Mouse (Mus musculus): ENCODE measurements around the gene Gm10912. TPM values are rescaled to one million over a fixed set of nuclear protein-coding genes. Genes with fewer than 3 reads are reported as not detected.
A peak's percentile ranks its signal among the peaks of the same experiment; 100 is the strongest.
"Not testable (repeated sequence)": the region's sequence is repeated elsewhere in the genome, so short reads cannot be mapped to it uniquely, and the experiment has no call there.

The Gm10912 gene
- under 1 TPM in 1 of 2 experiments, not detected in 1; 0.25 TPM for total RNA-seq (2021)

- DNase-seq (ENCODE audit: low spot score); intact Hi-C loops (cut with DNase I): not testable (repeated sequence)
Measured at GRCm38 (mm10) chr2:104065526-104065925, at the start of gene Gm10912. Gene Gm10912 (plus strand): TSS chr2:104065826.

- intact Hi-C loops (cut with DNase I) = no loop called here
- no peak for DNase-seq (ENCODE audit: low spot score)
Measured at GRCm38 (mm10) chr2:104023096-104023495, 42.5 kb upstream of the Gm10912 start.

GRCm38 (mm10) chr2:104024656-104025055 lies 41.0 kb upstream of the Gm10912 start:
- intact Hi-C loops (cut with DNase I) = no loop called here
- DNase-seq (ENCODE audit: low spot score) = no peak

GRCm38 (mm10) chr2:104027458-104028138 lies 38.0 kb upstream of the Gm10912 start, which contains the start of gene Fbxo3:
Gene Fbxo3 (plus strand): TSS chr2:104027721.
- intact Hi-C loops (cut with DNase I) = no loop called here

GRCm38 (mm10) chr2:104028139-104028723 lies 37.4 kb upstream of the Gm10912 start, which contains the start of gene 4931422A03Rik:
Gene 4931422A03Rik (minus strand): TSS chr2:104028361.
- no peak for DNase-seq (ENCODE audit: low spot score)
- intact Hi-C loops (cut with DNase I) = no loop called here

More at GRCm38 (mm10) chr2:104027458-104028138, 38.0 kb upstream of the Gm10912 start, which contains the start of gene Fbxo3:
- DNase-seq (ENCODE audit: low spot score) = peak; percentile 75

GRCm38 (mm10) chr2:104029074-104029473 lies 36.6 kb upstream of the Gm10912 start:
- DNase-seq (ENCODE audit: low spot score) = no peak

DNA sequence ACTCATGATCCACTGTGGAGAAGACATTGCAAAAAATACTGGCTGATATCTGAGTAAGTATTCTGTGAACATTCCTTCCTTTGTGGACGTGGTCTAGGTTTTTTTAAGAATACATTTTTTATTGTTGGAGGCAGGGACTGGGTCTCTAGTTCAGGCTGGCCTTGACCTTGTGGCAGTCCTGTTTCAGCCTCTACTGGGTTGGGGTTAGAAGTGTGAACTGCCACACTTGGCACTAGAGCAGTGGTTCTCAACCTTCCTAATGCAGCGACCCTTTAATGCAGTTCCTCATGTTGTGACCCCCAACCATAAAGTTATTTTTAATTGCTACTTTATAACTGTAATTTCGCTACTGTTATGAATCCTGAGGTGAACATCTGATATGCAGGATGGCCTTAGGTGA lies 35.2 kb upstream of the Gm10912 start:
- intact Hi-C loops (cut with DNase I) = loop anchor here (10.0 kb wide), 2 partner anchors 64 to 464 kb away; partner anchors contain the start of genes Cd59a and Hipk3
- DNase-seq (ENCODE audit: low spot score) = no peak

More at GRCm38 (mm10) chr2:104029074-104029473, 36.6 kb upstream of the Gm10912 start:
- intact Hi-C loops (cut with DNase I) = no loop called here

- no peak for DNase-seq (ENCODE audit: low spot score)
- intact Hi-C loops (cut with DNase I) = loop anchor here (10.0 kb wide), 2 partner anchors 63 to 463 kb away; partner anchors contain the start of genes Cd59a and Hipk3
Measured at GRCm38 (mm10) chr2:104032056-104032455, 33.6 kb upstream of the Gm10912 start.

GRCm38 (mm10) chr2:104034832-104035472 lies 30.7 kb upstream of the Gm10912 start:
- peak; percentile 14 for DNase-seq (ENCODE audit: low spot score)
- intact Hi-C loops (cut with DNase I) = loop anchor here (10.0 kb wide), 2 partner anchors 60 to 460 kb away; partner anchors contain the start of genes Cd59a and Hipk3

DNA sequence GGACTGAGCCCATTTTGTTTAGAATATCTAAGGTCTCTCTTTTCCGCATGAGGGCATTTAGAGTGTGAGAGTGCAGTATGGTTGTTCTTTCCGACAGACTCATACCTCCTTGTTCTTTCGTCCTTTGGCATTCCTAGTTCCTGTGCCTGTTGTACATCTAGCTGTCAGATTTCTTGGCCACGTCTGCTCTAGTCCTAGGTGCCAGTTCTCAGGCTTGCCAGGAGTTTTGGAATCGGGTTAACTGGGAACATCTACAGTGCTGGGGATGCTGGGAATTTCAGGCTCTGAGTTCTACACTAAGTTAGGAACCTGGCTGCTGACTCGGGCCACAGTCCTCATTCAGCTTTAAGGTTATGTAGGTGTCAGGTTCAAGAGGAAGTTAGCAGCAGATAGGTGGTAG lies 30.0 kb upstream of the Gm10912 start:
- intact Hi-C loops (cut with DNase I) = loop anchor here (10.0 kb wide), 2 partner anchors 59 to 459 kb away; partner anchors contain the start of genes Cd59a and Hipk3
- DNase-seq (ENCODE audit: low spot score) = peak; percentile 5

GRCm38 (mm10) chr2:104036316-104036715 lies 29.3 kb upstream of the Gm10912 start:
- no peak for DNase-seq (ENCODE audit: low spot score)
- intact Hi-C loops (cut with DNase I) = loop anchor here (10.0 kb wide), 2 partner anchors 58 to 458 kb away; partner anchors contain the start of genes Cd59a and Hipk3

DNA sequence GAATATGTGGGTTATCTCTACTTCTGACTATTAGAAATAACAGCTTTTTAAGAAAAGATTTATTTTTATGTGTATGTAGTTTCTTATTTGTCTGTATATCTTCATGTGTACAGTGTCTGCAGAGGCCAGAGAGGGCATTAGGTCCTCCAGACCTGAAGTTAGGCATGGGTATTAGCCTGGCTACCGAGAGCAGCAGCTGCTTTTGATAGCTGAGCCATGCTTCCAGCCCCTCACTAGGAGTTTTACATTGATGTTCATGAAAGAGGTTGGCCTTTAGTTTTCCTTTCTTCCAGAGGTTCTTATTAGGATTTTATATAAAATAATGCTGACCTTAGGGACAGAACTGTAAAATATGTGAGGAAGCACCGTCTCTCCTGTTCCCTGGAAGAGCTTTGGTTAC lies 27.4 kb upstream of the Gm10912 start:
- intact Hi-C loops (cut with DNase I) = loop anchor here (10.0 kb wide), 2 partner anchors 57 to 457 kb away; partner anchors contain the start of genes Cd59a and Hipk3
- no peak for DNase-seq (ENCODE audit: low spot score)

- intact Hi-C loops (cut with DNase I) = loop anchor here (5.0 kb wide), 2 partner anchors 86 to 381 kb away; no protein-coding TSS in a partner anchor
Measured at GRCm38 (mm10) chr2:104041632-104042031, 24.0 kb upstream of the Gm10912 start.

GRCm38 (mm10) chr2:104042766-104043165 lies 22.9 kb upstream of the Gm10912 start:
- intact Hi-C loops (cut with DNase I) = loop anchor here (5.0 kb wide), 2 partner anchors 85 to 380 kb away; no protein-coding TSS in a partner anchor
- no peak for DNase-seq (ENCODE audit: low spot score)

More at GRCm38 (mm10) chr2:104041632-104042031, 24.0 kb upstream of the Gm10912 start:
- DNase-seq (ENCODE audit: low spot score) = no peak

GRCm38 (mm10) chr2:104043624-104044478 lies 21.8 kb upstream of the Gm10912 start:
- DNase-seq (ENCODE audit: low spot score) = no peak
- intact Hi-C loops (cut with DNase I) = loop anchor here (5.0 kb wide), 2 partner anchors 83 to 378 kb away; no protein-coding TSS in a partner anchor

DNA sequence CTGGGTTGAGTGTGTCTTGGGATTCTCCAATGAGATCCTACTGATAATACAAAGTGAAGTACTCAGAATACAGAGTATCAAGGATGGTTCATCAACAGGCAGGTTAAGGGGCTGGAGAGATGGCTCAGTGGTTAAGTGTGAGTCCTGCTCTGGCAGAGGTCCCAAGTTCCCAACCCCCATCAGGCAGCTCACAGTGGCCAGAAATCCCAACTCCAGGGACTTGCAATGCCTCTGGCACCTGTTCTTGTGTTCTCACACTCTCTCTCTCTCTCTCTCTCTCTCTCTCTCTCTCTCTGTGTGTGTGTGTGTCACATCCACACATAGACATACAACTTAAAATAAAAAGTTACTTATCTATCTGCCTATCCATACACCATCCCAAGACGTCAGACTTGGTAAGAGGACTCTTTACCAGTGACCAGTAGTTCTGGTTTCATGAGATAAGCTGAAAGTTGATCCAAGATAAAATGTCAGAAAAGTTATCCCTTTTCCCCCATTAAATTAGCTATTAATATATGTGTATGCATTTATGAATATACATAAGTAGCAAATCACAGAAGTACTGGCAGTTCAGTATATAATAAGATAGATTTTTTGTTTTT lies 21.0 kb upstream of the Gm10912 start:
- DNase-seq (ENCODE audit: low spot score) = no peak
- intact Hi-C loops (cut with DNase I) = loop anchor here (5.0 kb wide), 2 partner anchors 83 to 378 kb away; no protein-coding TSS in a partner anchor

DNA sequence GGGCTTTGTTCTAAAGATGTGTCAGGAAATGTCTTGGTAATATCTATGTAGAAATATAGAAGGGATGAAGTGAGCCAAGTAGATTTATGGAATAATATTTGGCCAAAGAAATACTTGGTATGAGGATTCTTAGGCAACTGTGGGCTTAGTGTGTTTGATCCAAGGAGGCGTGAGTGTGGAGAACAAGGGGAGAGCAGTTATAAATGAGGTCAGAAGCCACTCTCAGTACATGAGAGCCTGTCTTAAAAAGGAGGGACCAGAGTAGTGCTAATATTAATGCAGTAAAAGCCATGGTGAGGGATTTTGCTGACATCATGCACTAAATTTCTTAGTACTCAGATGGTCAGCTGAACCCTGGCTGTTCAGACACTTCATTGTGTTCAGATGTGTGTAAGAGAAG lies 7.2 kb upstream of the Gm10912 start:
- DNase-seq (ENCODE audit: low spot score) = no peak
- intact Hi-C loops (cut with DNase I) = no loop called here

DNA sequence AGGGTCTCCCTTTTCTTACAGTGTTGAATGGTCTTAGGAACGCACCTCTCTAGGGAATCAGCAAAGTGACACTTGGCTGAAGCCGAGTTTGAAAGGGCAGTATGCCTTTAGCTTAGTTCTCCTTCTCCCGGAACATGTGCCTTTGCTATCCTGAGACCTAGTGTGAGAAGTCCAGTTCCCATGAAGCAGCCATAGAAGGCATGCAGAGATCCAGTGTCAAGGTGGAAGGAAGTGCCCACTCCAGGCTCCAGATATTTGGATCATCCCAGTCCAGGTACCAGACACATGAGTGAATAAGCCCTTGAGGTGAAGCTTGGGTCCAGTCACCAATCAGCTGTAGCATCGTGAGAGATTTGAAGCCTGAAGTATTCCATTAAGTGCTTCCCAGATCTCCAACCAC lies 6.7 kb upstream of the Gm10912 start:
- intact Hi-C loops (cut with DNase I) = no loop called here
- DNase-seq (ENCODE audit: low spot score) = no peak

DNA sequence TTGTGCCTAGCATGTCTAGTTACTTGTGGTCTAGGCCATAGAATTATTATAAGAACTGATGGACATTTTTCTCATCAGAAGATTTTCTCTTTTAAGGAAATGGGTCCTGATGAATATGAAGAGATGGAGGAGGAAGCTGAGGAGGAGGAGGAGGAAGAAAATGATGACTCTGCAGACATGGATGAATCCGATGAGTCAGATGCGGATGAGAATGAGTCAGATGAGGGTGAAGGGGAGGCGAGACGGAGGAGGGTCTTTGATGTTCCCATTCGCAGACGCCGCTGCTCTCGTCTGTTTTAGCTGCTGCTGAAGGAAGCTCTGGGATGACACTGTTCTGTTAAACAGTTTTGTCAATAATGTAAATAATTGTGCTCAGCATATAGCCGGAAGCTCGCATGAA lies 5.8 kb upstream of the Gm10912 start:
- intact Hi-C loops (cut with DNase I) = no loop called here
- no peak for DNase-seq (ENCODE audit: low spot score)
